Mouse (Mus musculus): Measurements from ENCODE around the gene Cckbr. TPM values are rescaled to one million over a fixed set of nuclear protein-coding genes. Genes with fewer than 3 reads are reported as not detected.

The Cckbr gene
- 0.10 and 0.22 TPM in 2 replicates for polyA plus RNA-seq (2014; fragmentation: Nextera tagmentation; extraction: Ambion mirVana)

DNA sequence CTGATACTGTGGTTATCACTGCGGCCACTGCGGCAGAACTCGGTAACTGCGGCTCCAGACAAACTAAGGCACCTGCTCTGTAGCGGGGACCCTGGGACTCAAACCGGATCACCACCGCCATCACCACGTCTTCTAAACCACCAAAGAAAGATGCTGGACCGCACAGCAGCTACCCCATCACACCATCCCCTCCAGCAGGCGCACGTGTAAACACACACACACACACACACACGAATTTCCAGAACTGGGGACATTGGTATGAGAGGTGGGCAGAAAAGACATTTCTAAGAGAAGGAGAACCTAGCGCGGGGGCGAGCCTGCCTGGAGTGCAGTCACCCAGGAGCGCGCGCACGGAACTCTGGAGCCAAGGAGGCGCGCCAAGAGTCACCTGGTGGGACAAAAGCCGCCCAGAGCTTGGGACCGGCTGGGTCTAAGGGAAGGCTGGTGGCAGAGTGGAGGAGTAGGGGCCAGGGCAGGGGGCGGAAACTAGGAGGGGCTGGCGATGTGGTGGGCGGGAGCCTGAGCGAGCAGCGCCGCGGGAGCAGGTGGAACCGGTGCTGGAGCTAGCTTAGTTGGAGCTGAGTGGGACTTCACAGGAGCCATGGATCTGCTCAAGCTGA lies at the start of gene Cckbr:
Gene Cckbr, plus strand, starts transcription at position 308 of the 620 bp plus-strand sequence.
- DNase-seq (ENCODE audit: low spot score): peak; percentile 30
- 0 out of 2 replicates have a peak, but pooled peaks cover 4% of the 10 kb centered on the region for H3K4me1 ChIP-seq (ENCODE audit: control insufficient read depth, insufficient read depth, low read length)
- no peaks in the 10 kb centered on the region for H3K9me3 ChIP-seq (ENCODE audit: control insufficient read depth, low read length)
- H3K4me2 ChIP-seq (ENCODE audit: low read depth, low read length): peak within 1 kb of the TSS; percentile 69
- no peak within 1 kb of the TSS for H3K27ac ChIP-seq (replicated peaks; ENCODE audit: low read depth, low read length)
- WGBS: under 1% methylated on average over 23 of the region's 31 CpGs
- peaks cover 44% of the 10 kb centered on the region for H3K27me3 ChIP-seq (replicated peaks; ENCODE audit: control insufficient read depth, insufficient read depth, low read length)
- no peaks in the 10 kb centered on the region for H3K36me3 ChIP-seq (ENCODE audit: control insufficient read depth, insufficient read depth, low read length)
- H3K9ac ChIP-seq (ENCODE audit: low read depth, low read length): peak within 1 kb of the TSS; percentile 40
- H3K4me3 ChIP-seq (ENCODE audit: low read depth, low read length): peak within 1 kb of the TSS; percentile 38
- ATAC-seq (ENCODE audit: low read depth): peak; percentile 85

GRCm38 (mm10) chr7:105380329-105380728 lies 45.2 kb upstream of the Cckbr start:
- no peak overlapping the region for H3K27ac ChIP-seq (replicated peaks; ENCODE audit: low read depth, low read length)
- no peaks in the 10 kb centered on the region for H3K4me1 ChIP-seq (ENCODE audit: control insufficient read depth, insufficient read depth, low read length)
- no peak overlapping the region for H3K9ac ChIP-seq (ENCODE audit: low read depth, low read length)
- no peak overlapping the region for H3K4me3 ChIP-seq (ENCODE audit: low read depth, low read length)
- ATAC-seq (ENCODE audit: low read depth) (no peak), DNase-seq (ENCODE audit: low spot score) (no peak)
- H3K9me3 ChIP-seq (ENCODE audit: control insufficient read depth, low read length): no peaks in the 10 kb centered on the region
- peaks cover 92% of the 10 kb centered on the region for H3K36me3 ChIP-seq (ENCODE audit: control insufficient read depth, insufficient read depth, low read length)
- H3K27me3 ChIP-seq (replicated peaks; ENCODE audit: control insufficient read depth, insufficient read depth, low read length): no peaks in the 10 kb centered on the region
- H3K4me2 ChIP-seq (ENCODE audit: low read depth, low read length): no peak overlapping the region
- WGBS: 93% methylated on average over 3 of the region's 3 CpGs

DNA sequence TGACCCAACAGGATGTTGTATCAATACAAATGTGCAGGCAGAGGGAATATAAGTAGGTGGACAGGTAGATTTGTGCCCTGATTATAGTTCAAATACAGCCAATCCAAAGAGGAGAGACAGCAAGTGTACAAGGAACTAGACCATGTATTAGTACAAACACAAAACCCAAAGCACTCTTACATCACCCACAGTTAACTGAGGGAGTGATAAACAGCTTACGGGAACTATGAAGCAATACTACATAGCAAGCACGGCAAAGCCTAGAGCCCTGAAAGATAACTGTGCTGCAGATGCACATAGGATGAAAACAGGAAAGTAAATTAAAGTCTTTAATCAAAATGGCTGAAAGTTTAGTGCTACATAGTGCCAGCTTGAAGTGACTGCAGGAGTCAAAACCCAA lies 37.8 kb upstream of the Cckbr start:
- H3K4me2 ChIP-seq (ENCODE audit: low read depth, low read length): no peak overlapping the region
- no peaks in the 10 kb centered on the region for H3K9me3 ChIP-seq (ENCODE audit: control insufficient read depth, low read length)
- H3K9ac ChIP-seq (ENCODE audit: low read depth, low read length): no peak overlapping the region
- no peak for DNase-seq (ENCODE audit: low spot score)
- H3K36me3 ChIP-seq (ENCODE audit: control insufficient read depth, insufficient read depth, low read length): peaks cover 86% of the 10 kb centered on the region
- no peak for ATAC-seq (ENCODE audit: low read depth)
- no peaks in the 10 kb centered on the region for H3K27me3 ChIP-seq (replicated peaks; ENCODE audit: control insufficient read depth, insufficient read depth, low read length)
- H3K4me3 ChIP-seq (ENCODE audit: low read depth, low read length): no peak overlapping the region
- 95% methylated on average over 2 of the region's 2 CpGs for WGBS
- no peak overlapping the region for H3K27ac ChIP-seq (replicated peaks; ENCODE audit: low read depth, low read length)
- H3K4me1 ChIP-seq (ENCODE audit: control insufficient read depth, insufficient read depth, low read length): no peaks in the 10 kb centered on the region

- WGBS: 93% methylated on average over 2 of the region's 2 CpGs
- Histone ChIP-seq H3K36me3 (ENCODE audit: control insufficient read depth, insufficient read depth, low read length) (peaks cover 66% of the 10 kb centered on the region), H3K4me3 (ENCODE audit: low read depth, low read length) (no peak overlapping the region), H3K27me3 (replicated peaks; ENCODE audit: control insufficient read depth, insufficient read depth, low read length) (no peaks in the 10 kb centered on the region), H3K4me2 (ENCODE audit: low read depth, low read length) (no peak overlapping the region), H3K27ac (replicated peaks; ENCODE audit: low read depth, low read length) (no peak overlapping the region), H3K9me3 (ENCODE audit: control insufficient read depth, low read length) (no peaks in the 10 kb centered on the region), H3K9ac (ENCODE audit: low read depth, low read length) (no peak overlapping the region), H3K4me1 (ENCODE audit: control insufficient read depth, insufficient read depth, low read length) (no peaks in the 10 kb centered on the region)
- ATAC-seq (ENCODE audit: low read depth) (no peak), DNase-seq (ENCODE audit: low spot score) (no peak)
Observed at GRCm38 (mm10) chr7:105390236-105390635, 35.3 kb upstream of the Cckbr start.

- H3K9ac ChIP-seq (ENCODE audit: low read depth, low read length): no peak overlapping the region
- 55% methylated on average over 1 of the region's 1 CpGs for whole genome bisulfite sequencing
- no peak overlapping the region for H3K27ac ChIP-seq (replicated peaks; ENCODE audit: low read depth, low read length)
- no peak overlapping the region for H3K4me3 ChIP-seq (ENCODE audit: low read depth, low read length)
- no peak for DNase-seq (ENCODE audit: low spot score)
- H3K9me3 ChIP-seq (ENCODE audit: control insufficient read depth, low read length): no peaks in the 10 kb centered on the region
- no peaks in the 10 kb centered on the region for H3K27me3 ChIP-seq (replicated peaks; ENCODE audit: control insufficient read depth, insufficient read depth, low read length)
- H3K4me1 ChIP-seq (ENCODE audit: control insufficient read depth, insufficient read depth, low read length): peaks cover 4% of the 10 kb centered on the region; the same call in 1 of the 2 replicates
- no peak overlapping the region for H3K4me2 ChIP-seq (ENCODE audit: low read depth, low read length)
- no peak for ATAC-seq (ENCODE audit: low read depth)
- peaks cover 30% of the 10 kb centered on the region for H3K36me3 ChIP-seq (ENCODE audit: control insufficient read depth, insufficient read depth, low read length)
Observed at GRCm38 (mm10) chr7:105394606-105395005, 30.9 kb upstream of the Cckbr start.

DNA sequence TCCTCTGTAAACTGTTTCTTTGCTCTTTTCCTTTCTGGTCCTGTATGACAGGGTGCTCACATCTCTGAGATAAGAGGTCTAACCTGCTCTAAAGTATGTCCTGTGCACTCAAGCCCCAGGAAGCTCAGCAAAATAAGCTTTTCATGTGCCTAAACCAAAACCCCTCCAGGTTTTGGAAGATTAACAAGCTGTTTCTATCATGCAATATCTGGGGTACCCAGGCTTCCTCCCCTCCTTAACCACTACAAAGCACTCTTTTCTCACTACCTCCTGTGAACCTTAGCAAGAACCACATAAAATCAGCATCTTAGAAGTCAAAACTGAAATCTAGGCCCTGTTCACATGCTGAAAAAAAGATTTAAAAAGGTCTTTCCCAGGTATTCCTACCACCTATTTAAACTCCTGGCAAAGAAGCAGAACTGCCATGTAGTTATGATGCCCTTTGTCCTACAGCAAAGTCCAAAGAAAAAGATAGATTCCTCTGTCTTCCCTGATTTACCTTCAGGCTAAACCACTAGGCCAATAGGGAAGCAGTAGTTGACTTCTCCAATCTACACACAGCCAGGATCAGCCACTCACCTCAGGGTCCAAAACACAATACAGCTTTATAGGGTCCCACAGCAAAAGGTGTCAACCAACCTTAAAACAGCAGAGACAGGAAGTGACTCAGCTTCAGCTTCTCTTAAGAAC lies 30.3 kb upstream of the Cckbr start:
- DNase-seq (ENCODE audit: low spot score) (no peak), ATAC-seq (ENCODE audit: low read depth) (no peak)
- Histone ChIP-seq H3K4me2 (ENCODE audit: low read depth, low read length) (no peak overlapping the region), H3K4me1 (ENCODE audit: control insufficient read depth, insufficient read depth, low read length) (peaks cover 4% of the 10 kb centered on the region; the same call in 1 of the 2 replicates), H3K27me3 (replicated peaks; ENCODE audit: control insufficient read depth, insufficient read depth, low read length) (no peaks in the 10 kb centered on the region), H3K4me3 (ENCODE audit: low read depth, low read length) (no peak overlapping the region), H3K36me3 (ENCODE audit: control insufficient read depth, insufficient read depth, low read length) (peaks cover 24% of the 10 kb centered on the region), H3K9me3 (ENCODE audit: control insufficient read depth, low read length) (no peaks in the 10 kb centered on the region), H3K9ac (ENCODE audit: low read depth, low read length) (no peak overlapping the region), H3K27ac (replicated peaks; ENCODE audit: low read depth, low read length) (no peak overlapping the region)

GRCm38 (mm10) chr7:105396126-105396525 lies 29.4 kb upstream of the Cckbr start:
- Histone ChIP-seq H3K4me2 (ENCODE audit: low read depth, low read length) (no peak overlapping the region), H3K9me3 (ENCODE audit: control insufficient read depth, low read length) (no peaks in the 10 kb centered on the region), H3K27me3 (replicated peaks; ENCODE audit: control insufficient read depth, insufficient read depth, low read length) (no peaks in the 10 kb centered on the region), H3K4me3 (ENCODE audit: low read depth, low read length) (no peak overlapping the region), H3K4me1 (ENCODE audit: control insufficient read depth, insufficient read depth, low read length) (peaks cover 4% of the 10 kb centered on the region; the same call in 1 of the 2 replicates), H3K9ac (ENCODE audit: low read depth, low read length) (no peak overlapping the region), H3K36me3 (ENCODE audit: control insufficient read depth, insufficient read depth, low read length) (peaks cover 22% of the 10 kb centered on the region), H3K27ac (replicated peaks; ENCODE audit: low read depth, low read length) (no peak overlapping the region)
- ATAC-seq (ENCODE audit: low read depth): no peak
- no peak for DNase-seq (ENCODE audit: low spot score)

DNA sequence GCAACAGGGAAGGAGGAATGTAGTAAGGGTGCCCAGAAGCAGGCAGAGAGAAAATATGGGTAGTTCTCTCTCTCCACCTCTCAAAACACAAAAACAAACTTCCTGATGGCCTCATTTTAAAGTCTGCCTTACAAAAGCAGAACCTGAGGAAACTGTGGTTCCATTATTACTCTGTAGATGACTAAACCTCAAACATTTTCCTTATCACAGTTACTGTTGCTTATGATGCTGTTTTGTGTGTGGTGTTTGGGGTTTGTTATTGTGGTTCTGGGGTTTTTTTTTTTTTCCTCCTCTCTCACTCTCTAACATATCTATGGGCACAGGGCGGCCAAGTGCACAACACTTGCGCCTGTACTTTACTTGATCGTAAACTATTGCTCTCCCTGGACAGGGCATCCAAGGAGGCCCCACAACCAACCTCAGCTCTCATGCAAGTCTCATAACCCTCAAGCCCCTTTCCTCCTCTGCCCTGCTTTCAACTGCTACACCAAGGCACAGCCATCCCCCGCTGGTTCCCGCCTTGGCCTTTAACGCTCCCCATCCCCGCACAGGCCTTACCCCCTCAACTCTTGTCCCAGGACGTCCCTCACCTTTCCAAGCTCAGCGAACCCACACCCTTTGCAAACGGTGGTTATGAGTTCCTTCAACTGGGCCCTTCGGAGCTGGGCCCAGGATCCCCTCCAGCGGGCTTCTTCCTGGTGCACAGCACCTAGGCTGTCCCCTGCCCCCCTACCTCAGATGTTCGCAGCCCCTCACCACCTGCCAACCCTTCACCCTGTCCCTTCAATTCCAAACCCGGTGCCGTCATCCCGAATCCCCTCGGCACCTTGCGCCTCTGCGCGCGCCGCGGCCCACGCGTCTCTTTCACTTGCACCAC lies 26.2 kb upstream of the Cckbr start:
- peak; percentile 0; the same call in 1 of the 2 replicates for ATAC-seq (ENCODE audit: low read depth)
- peak overlapping the region; percentile 88 for H3K9ac ChIP-seq (ENCODE audit: low read depth, low read length)
- H3K27ac ChIP-seq (replicated peaks; ENCODE audit: low read depth, low read length): peak overlapping the region; percentile 63
- no peaks in the 10 kb centered on the region for H3K27me3 ChIP-seq (replicated peaks; ENCODE audit: control insufficient read depth, insufficient read depth, low read length)
- H3K36me3 ChIP-seq (ENCODE audit: control insufficient read depth, insufficient read depth, low read length): peaks cover 5% of the 10 kb centered on the region; the same call in 1 of the 2 replicates
- 1% methylated on average over 25 of the region's 25 CpGs for WGBS
- H3K9me3 ChIP-seq (ENCODE audit: control insufficient read depth, low read length): no peaks in the 10 kb centered on the region
- DNase-seq (ENCODE audit: low spot score): peak; percentile 9
- peak overlapping the region; percentile 78 for H3K4me2 ChIP-seq (ENCODE audit: low read depth, low read length)
- H3K4me1 ChIP-seq (ENCODE audit: control insufficient read depth, insufficient read depth, low read length): peaks cover 4% of the 10 kb centered on the region; the same call in 1 of the 2 replicates
- H3K4me3 ChIP-seq (ENCODE audit: low read depth, low read length): peak overlapping the region; percentile 88

Measured in embryonic facial prominence, embryonic 14.5 days (tissue).